In the genomic region with DNA sequence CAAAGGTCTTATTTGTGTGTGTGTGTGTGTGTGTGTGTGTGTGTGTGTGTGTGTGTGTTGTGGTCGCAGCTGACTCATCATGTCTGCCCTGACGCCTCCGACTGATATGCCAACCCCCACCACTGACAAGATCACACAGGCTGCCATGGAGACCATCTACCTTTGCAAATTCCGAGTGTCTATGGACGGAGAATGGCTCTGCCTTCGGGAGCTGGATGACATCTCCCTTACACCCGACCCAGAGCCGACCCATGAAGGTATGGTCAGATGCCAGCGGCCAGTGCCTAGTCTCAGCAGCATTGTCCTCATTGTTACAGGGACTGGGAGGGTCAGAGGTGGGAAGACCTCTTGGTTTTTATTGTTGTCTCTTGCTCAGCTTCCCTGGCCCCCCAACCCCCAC, we compare ENCODE assay signal across 9 mouse cellular contexts. TPM values are rescaled to one million over a fixed set of nuclear protein-coding genes. Genes with fewer than 3 reads are reported as not detected.
DNase-seq lines count a peak whose midpoint lies in the region; ATAC-seq and TF ChIP-seq lines count a peak whose summit lies in the region.
"Had no signal": no experiment of that assay in that cellular context is flagged by ENCODE, and none has a peak within 500 bp of the region (broad histone marks: within the 10 kb centered on the region; RNA-seq: fewer than 3 reads in every experiment).

No protein-coding gene starts in this region.

- intact Hi-C loops in gastrocnemius, adult 2 months (cut with DNase I): no loop called here

- H3K27me3 ChIP-seq in embryonic facial prominence, embryonic 12.5 days: no peaks in the 10 kb centered on the region

- WGBS in embryonic facial prominence, embryonic 12.5 days: 35% methylated on average over 7 of the region's 9 CpGs

- H3K9me3 ChIP-seq in embryonic facial prominence, embryonic 12.5 days: no peaks in the 10 kb centered on the region

- H3K4me1 ChIP-seq in embryonic facial prominence, embryonic 12.5 days: peaks cover 37% of the 10 kb centered on the region

- no peak for TF ChIP-seq CTCF in gastrocnemius, adult 2 months (IDR thresholded peaks at IDR 0.05)

- H3K4me3 ChIP-seq in gastrocnemius, adult 2 months: peak overlapping the region; percentile 55
- H3K4me3 ChIP-seq in embryonic facial prominence, embryonic 12.5 days: peak overlapping the region; percentile 40
- H3K4me3 ChIP-seq: erythroblast, embryonic 14.5 days had no signal

- H3K36me3 ChIP-seq in embryonic facial prominence, embryonic 12.5 days: no peaks in the 10 kb centered on the region

- H3K9ac ChIP-seq in embryonic facial prominence, embryonic 12.5 days: peak overlapping the region; percentile 48

- peak; percentile 7; the same call in 1 of the 2 replicates for ATAC-seq in embryonic facial prominence, embryonic 12.5 days (ENCODE audit: insufficient number of reproducible peaks, insufficient read depth, low FRiP score, low TSS enrichment)

- H3K27ac ChIP-seq in gastrocnemius, adult 2 months: no peak overlapping the region
- no peak overlapping the region for H3K27ac ChIP-seq in embryonic facial prominence, embryonic 12.5 days

- DNase-seq in gastrocnemius, adult 2 months: no peak
- no peak for DNase-seq in gastrocnemius, adult 18-20 months (ENCODE audit: low spot score)
- DNase-seq in MN1 (ENCODE audit: low spot score): peak; percentile 62
- peak; percentile 28 to 53 for DNase-seq in layer of hippocampus, postnatal 14 days (ENCODE audit: low spot score in 2 of 2)
- peak; percentile 38 for DNase-seq in right cerebral cortex, adult 18-20 months
- no peak for DNase-seq in ovary, postnatal 10 days (ENCODE audit: low spot score)
- DNase-seq in B cell, adult 2 months: no peak

- H3K4me2 ChIP-seq in embryonic facial prominence, embryonic 12.5 days (replicated peaks): peak overlapping the region; percentile 62

RNA-seq across cellular contexts. Expression of a gene that starts 19.2 kb away (rescaled TPM):
- total RNA-seq in gastrocnemius, adult 2 months (2021): 1 to 10 TPM; 6.3 to 7.4 TPM
- total RNA-seq in gastrocnemius, adult 18-20 months (2021): 1 to 10 TPM; 6.3 to 7.4 TPM
- polyA plus RNA-seq in embryonic facial prominence, embryonic 12.5 days (2016; fragmentation: Nextera tagmentation; extraction: Ambion mirVana): 31.6 and 40.2 TPM in 2 replicates
- total RNA-seq in layer of hippocampus, postnatal 14 days (2021): 100 to 1,000 TPM; 160 to 165 TPM

RNA-seq across cellular contexts. Expression of a gene that starts 29.8 kb away (rescaled TPM):
- 10 to 100 TPM; 23.6 to 25.7 TPM for total RNA-seq in gastrocnemius, adult 2 months (2021)
- total RNA-seq in gastrocnemius, adult 18-20 months (2021): 10 to 100 TPM; 25.5 to 26.2 TPM
- polyA plus RNA-seq in embryonic facial prominence, embryonic 12.5 days (2016; fragmentation: Nextera tagmentation; extraction: Ambion mirVana): 65.0 and 76.6 TPM in 2 replicates
- total RNA-seq in layer of hippocampus, postnatal 14 days (2021): 10 to 100 TPM; 25.5 to 26.3 TPM

RNA-seq across cellular contexts. Expression of a gene that starts 56.4 kb away (rescaled TPM):
- total RNA-seq in gastrocnemius, adult 2 months (2021): under 1 TPM in 1 of 2 experiments, not detected in 1; 0.22 TPM
- under 1 TPM; 0.59 to 0.64 TPM for total RNA-seq in gastrocnemius, adult 18-20 months (2021)
- polyA plus RNA-seq in embryonic facial prominence, embryonic 12.5 days (2016; fragmentation: Nextera tagmentation; extraction: Ambion mirVana): 0.23 and 0.27 TPM in 2 replicates
- under 1 TPM in 1 of 2 experiments, not detected in 1; 0.55 TPM for total RNA-seq in layer of hippocampus, postnatal 14 days (2021)
- polyA plus RNA-seq: erythroblast, embryonic 14.5 days had no signal

Comparison
In these comparisons a context has a peak if more than half of its experiments do, and no peak if none do; other contexts are left out.
1. DNase-seq: peak in MN1 (single experiment), layer of hippocampus, postnatal 14 days (2 of 2) and right cerebral cortex, adult 18-20 months (single experiment); none in gastrocnemius, adult 2 months (single experiment), gastrocnemius, adult 18-20 months (single experiment), ovary, postnatal 10 days (single experiment) and B cell, adult 2 months (0 of 2).
2. RNA of a gene that starts 19.2 kb away (total RNA-seq): 160 to 165 TPM in layer of hippocampus, postnatal 14 days; 6.3 to 7.4 TPM in gastrocnemius, adult 18-20 months and 6.3 to 7.4 TPM in gastrocnemius, adult 2 months; every median in the first group is over 10 times any median in the second.